Mouse (Mus musculus) heart, postnatal 36 days (tissue): Measurements from ENCODE around the gene Mrap. TPM values are rescaled to one million over a fixed set of nuclear protein-coding genes. Genes with fewer than 3 reads are reported as not detected.

Source experiments
- total RNA-seq, 2 experiments: library from RNA; stranded (reverse); gene quantifications; 2 replicates each; pipeline ENCODE4 v1.2.3; 2021

Mrap gene
- total RNA-seq, 2 experiments from 2014 or later, result 14.2 to 14.7 TPM

Other genes with a start within 250 kb of the Mrap start
- 1 to 10 TPM; 2.7 to 4.8 TPM for gene Mis18a, start 10.8 kb upstream of the Mrap start, total RNA-seq
- 1 to 10 TPM; 6.1 to 6.6 TPM for gene Urb1, start 72.2 kb downstream of the Mrap start, total RNA-seq
- gene Eva1c, start 88.5 kb downstream of the Mrap start, total RNA-seq, result 1 to 10 TPM; 1.1 to 1.4 TPM
- 10 to 100 TPM; 27.0 to 28.5 TPM for gene Cfap298, start 196.9 kb downstream of the Mrap start, total RNA-seq